Mouse (Mus musculus) MEL (cell line): ENCODE measurements around the gene Slk. TPM values are rescaled to one million over a fixed set of nuclear protein-coding genes. Genes with fewer than 3 reads are reported as not detected.

Experiments used
- DNase-seq: peaks from one replicate; pipeline ENCODE4 v3.0.0; 2011; ENCODE audit warnings: low read depth, low spot score
- H3K27ac ChIP-seq: 2 replicates; pipeline ENCODE4 v1.5.1; 2012; ENCODE audit warnings: low read depth, mild to moderate bottlenecking, control low read depth, low read length, moderate library complexity; ENCODE audit not compliant: control insufficient read depth
- H3K27me3 ChIP-seq, 2 experiments: fragments of 150-350 bp in 1 of 2; sonication (generic) in 1 of 2; 2 replicates each; pipeline ENCODE4 v1.6.1; 2012; ENCODE audit warnings: low read length in 2 of 2, mild to moderate bottlenecking in 2 of 2, improper control_type of control experiment in 1 of 2, moderate library complexity in 1 of 2; ENCODE audit not compliant: insufficient read depth in 2 of 2, control insufficient read depth in 1 of 2
- H3K36me3 ChIP-seq, 2 experiments: 2 replicates each; pipeline ENCODE4 v1.6.1; 2012 to 2014; ENCODE audit warnings: low read length in 2 of 2, improper control_type of control experiment in 1 of 2, inconsistent platforms in 1 of 2, mild to moderate bottlenecking in 1 of 2; ENCODE audit not compliant: insufficient read depth in 2 of 2, control insufficient read depth in 1 of 2
- H3K4me1 ChIP-seq, 2 experiments: fragments of 150-350 bp in 1 of 2; sonication (generic) in 1 of 2; 2 replicates each; pipeline ENCODE4 v1.6.1; 2012; ENCODE audit warnings: low read length in 2 of 2, improper control_type of control experiment in 1 of 2, mild to moderate bottlenecking in 1 of 2; ENCODE audit not compliant: insufficient read depth in 2 of 2, control insufficient read depth in 1 of 2
- H3K4me3 ChIP-seq, 2 experiments: fragments of 150-350 bp in 1 of 2; sonication (generic) in 1 of 2; 2 replicates each; pipeline ENCODE4 v1.5.1; 2012; ENCODE audit warnings: low read depth in 2 of 2, low read length in 2 of 2, mild to moderate bottlenecking in 2 of 2, moderate library complexity in 2 of 2, control low read depth in 1 of 2, improper control_type of control experiment in 1 of 2; ENCODE audit not compliant: control insufficient read depth in 1 of 2, insufficient read depth in 1 of 2
- H3K79me2 ChIP-seq: 2 replicates; pipeline ENCODE4 v1.6.1; 2012; ENCODE audit warnings: mild to moderate bottlenecking, low read length, moderate library complexity; ENCODE audit not compliant: control insufficient read depth, poor library complexity, insufficient read depth
- H3K9ac ChIP-seq: 2 replicates; pipeline ENCODE4 v1.6.1; 2012; ENCODE audit warnings: low read depth, mild to moderate bottlenecking, control low read depth, low read length, moderate library complexity; ENCODE audit not compliant: control insufficient read depth, poor library complexity, severe bottlenecking
- H3K9me3 ChIP-seq: fragments of 150-350 bp; sonication (generic); replicated peaks from 2 replicates; pipeline ENCODE4 v1.6.1; 2012; ENCODE audit warnings: mild to moderate bottlenecking, low read length, improper control_type of control experiment, moderate library complexity; ENCODE audit not compliant: insufficient read depth
- BHLHE40 ChIP-seq: IDR thresholded peaks from 2 replicates; pipeline ENCODE4 v1.6.1; 2012; ENCODE audit warnings: low read depth, mild to moderate bottlenecking, inconsistent platforms, low read length, improper control_type of control experiment, borderline replicate concordance
- CHD2 ChIP-seq: IDR thresholded peaks from 2 replicates; pipeline ENCODE4 v1.6.1; 2011; ENCODE audit warnings: low read length, improper control_type of control experiment
- CTCF ChIP-seq, 3 experiments: IDR thresholded peaks in 2 of 3; conservative IDR thresholded peaks in 1 of 3; 2 replicates each; pipeline ENCODE4 v1.5.1; 2011 to 2012; ENCODE audit warnings: low read length in 3 of 3, low read depth in 2 of 3, mild to moderate bottlenecking in 2 of 3, improper control_type of control experiment in 1 of 3, inconsistent platforms in 1 of 3, mixed read lengths in 1 of 3, moderate library complexity in 1 of 3; ENCODE audit not compliant: control insufficient read depth in 1 of 3, insufficient read depth in 1 of 3, poor library complexity in 1 of 3, severe bottlenecking in 1 of 3
- E2F4 ChIP-seq: IDR thresholded peaks from 2 replicates; pipeline ENCODE4 v1.6.1; 2011; ENCODE audit warnings: low read depth, low read length, improper control_type of control experiment, borderline replicate concordance
- EP300 ChIP-seq, 2 experiments: IDR thresholded peaks; 2 replicates each; pipeline ENCODE4 v1.6.1; 2011; ENCODE audit warnings: improper control_type of control experiment in 2 of 2, low read length in 2 of 2, low read depth in 1 of 2, mild to moderate bottlenecking in 1 of 2
- GABPA ChIP-seq: IDR thresholded peaks from 2 replicates; pipeline ENCODE4 v1.6.1; 2012; ENCODE audit warnings: low read depth, mild to moderate bottlenecking, inconsistent platforms, low read length, improper control_type of control experiment, moderate library complexity
- HCFC1 ChIP-seq: IDR thresholded peaks from 2 replicates; pipeline ENCODE4 v1.6.1; 2012; ENCODE audit warnings: low read depth, mild to moderate bottlenecking, inconsistent platforms, low read length, improper control_type of control experiment, moderate library complexity
- JUND ChIP-seq: IDR thresholded peaks from 2 replicates; pipeline ENCODE4 v1.6.1; 2011; ENCODE audit warnings: low read depth, mild to moderate bottlenecking, improper control_type of control experiment, low read length
- KAT2A ChIP-seq: conservative IDR thresholded peaks from 2 replicates; pipeline ENCODE4 v1.6.1; 2012; ENCODE audit warnings: low read depth, low read length, improper control_type of control experiment, inconsistent platforms
- MAX ChIP-seq: IDR thresholded peaks from 2 replicates; pipeline ENCODE4 v1.6.1; 2011; ENCODE audit warnings: low read length, improper control_type of control experiment
- MAZ ChIP-seq: IDR thresholded peaks from 2 replicates; pipeline ENCODE4 v1.6.1; 2012; ENCODE audit warnings: low read depth, mild to moderate bottlenecking, inconsistent platforms, low read length, improper control_type of control experiment
- MEF2A ChIP-seq: IDR thresholded peaks from 2 replicates; pipeline ENCODE4 v1.6.1; 2014; ENCODE audit warnings: low read depth, mild to moderate bottlenecking, inconsistent platforms, low read length, improper control_type of control experiment; ENCODE audit not compliant: poor library complexity, insufficient replicate concordance, severe bottlenecking; ENCODE audit errors: extremely low read depth
- MYB ChIP-seq: IDR thresholded peaks from 2 replicates; pipeline ENCODE4 v1.6.1; 2011; ENCODE audit warnings: mild to moderate bottlenecking, low read depth, low read length, improper control_type of control experiment
- MYC ChIP-seq: IDR thresholded peaks from 2 replicates; pipeline ENCODE4 v1.6.1; 2011; ENCODE audit warnings: low read depth, mild to moderate bottlenecking, low read length, improper control_type of control experiment, moderate library complexity
- POLR2AphosphoS2 ChIP-seq: IDR thresholded peaks from 2 replicates; pipeline ENCODE4 v1.6.1; 2011; ENCODE audit warnings: low read length, improper control_type of control experiment
- POLR2AphosphoS5 ChIP-seq: IDR thresholded peaks from 2 replicates; pipeline ENCODE4 v1.6.1; 2012; ENCODE audit warnings: low read depth, borderline replicate concordance, mild to moderate bottlenecking, inconsistent platforms, low read length, moderate library complexity, mixed read lengths
- RAD21 ChIP-seq: IDR thresholded peaks from 2 replicates; pipeline ENCODE4 v1.6.1; 2011; ENCODE audit warnings: mild to moderate bottlenecking, low read depth, low read length, improper control_type of control experiment
- SMC3 ChIP-seq: IDR thresholded peaks from 2 replicates; pipeline ENCODE4 v1.6.1; 2011; ENCODE audit warnings: low read depth, low read length, improper control_type of control experiment
- TAL1 ChIP-seq: IDR thresholded peaks from 2 replicates; pipeline ENCODE4 v1.6.1; 2012; ENCODE audit warnings: mild to moderate bottlenecking, inconsistent platforms, low read length, moderate library complexity, mixed read lengths
- USF1 ChIP-seq: IDR thresholded peaks from 2 replicates; pipeline ENCODE4 v1.6.1; 2014; ENCODE audit warnings: low read depth, mild to moderate bottlenecking, inconsistent platforms, low read length, improper control_type of control experiment, moderate library complexity
- USF2 ChIP-seq, 2 experiments: IDR thresholded peaks; 2 replicates each; pipeline ENCODE4 v1.6.1; 2011 to 2012; ENCODE audit warnings: improper control_type of control experiment in 2 of 2, low read length in 2 of 2, borderline replicate concordance in 1 of 2, inconsistent platforms in 1 of 2, low read depth in 1 of 2, mild to moderate bottlenecking in 1 of 2; ENCODE audit not compliant: insufficient read depth in 1 of 2
- ZMIZ1 ChIP-seq: IDR thresholded peaks from 2 replicates; pipeline ENCODE4 v1.6.1; 2012; ENCODE audit warnings: low read depth, mild to moderate bottlenecking, inconsistent platforms, low read length, improper control_type of control experiment, moderate library complexity
- ZNF384 ChIP-seq: IDR thresholded peaks from 2 replicates; pipeline ENCODE4 v1.6.1; 2012; ENCODE audit warnings: low read depth, mild to moderate bottlenecking, inconsistent platforms, low read length, improper control_type of control experiment
- polyA plus RNA-seq, 2 experiments: library from polyadenylated mRNA; stranded (reverse) in 1 of 2; unstranded in 1 of 2; fragments of >175 nt in 1 of 2; fragments of >200 nt in 1 of 2; gene quantifications; 2 replicates each; pipeline versions ENCODE4 v1.2.1 to v1.2.4; 2012; ENCODE audit warnings: low replicate concordance in 2 of 2, low read depth in 1 of 2; ENCODE audit not compliant: insufficient read length in 2 of 2, insufficient read depth in 1 of 2, missing spikeins in 1 of 2
- total RNA-seq: library from RNA; depleted of rRNA; stranded (reverse); fragments of 300-350 nt; gene quantifications from 2 replicates; pipeline ENCODE4 v1.2.3, GENCODE M21; 2012

Slk gene
- total and polyA plus RNA-seq, 3 experiments = 65.0 to 103 (median 88.2) TPM

DNA sequence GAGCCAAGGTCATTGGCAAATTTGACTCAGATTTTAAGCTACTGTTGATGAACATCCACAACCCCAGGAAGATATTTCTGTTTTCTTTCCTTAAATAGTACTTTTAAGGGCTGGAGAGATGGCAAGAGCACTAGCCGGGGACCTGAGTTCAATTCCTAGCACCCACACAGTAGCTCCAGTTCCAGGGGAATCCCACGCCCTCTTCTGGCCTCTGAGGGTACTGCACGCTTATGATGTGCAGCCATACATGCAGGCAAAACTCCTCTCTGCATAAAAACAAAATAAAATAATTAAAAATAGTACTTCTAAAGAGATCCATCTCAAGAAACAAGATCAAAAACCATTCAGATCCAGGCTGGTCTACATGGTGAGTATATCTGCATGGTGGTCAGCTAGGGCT, 47.0 kb upstream of the Slk start:
- DNase-seq = peak; percentile 61
- Histone ChIP-seq H3K27ac (no peak overlapping the region), H3K4me1 (peaks cover 4 to 23% of the 10 kb centered on the region in 2 experiments)
- 0 out of 2 replicates have a peak, but pooled peaks have one; percentile 19 for TF ChIP-seq HCFC1
- TF ChIP-seq POLR2AphosphoS5 = no peak
- no peak for TF ChIP-seq GABPA
- peak; percentile 44; the same call in 1 of the 2 replicates for TF ChIP-seq E2F4
- peak; percentile 54 for TF ChIP-seq SMC3
- peak; percentile 27 for TF ChIP-seq RAD21
- 0 out of 2 replicates have a peak, but pooled peaks have one; percentile 63 for TF ChIP-seq JUND
- TF ChIP-seq CTCF (IDR thresholded peaks at IDR 0.05 in 2 of 3, conservative IDR thresholded peaks at IDR 0.05 in 1 of 3; ENCODE audit: control insufficient read depth in 1 of 3, insufficient read depth in 1 of 3, low read depth in 2 of 3, low read length in 3 of 3, poor library complexity in 1 of 3, severe bottlenecking in 1 of 3) = peak; percentile 61 to 81 (median 71)
- no peak for TF ChIP-seq MEF2A
- 0 out of 2 replicates have a peak, but pooled peaks have one; percentile 17 for TF ChIP-seq MYC
- TF ChIP-seq ZNF384 = peak; percentile 39
- no peak for TF ChIP-seq MYB
- no peak for TF ChIP-seq USF2 (IDR thresholded peaks at IDR 0.05; ENCODE audit: borderline replicate concordance in 1 of 2, insufficient read depth in 1 of 2, low read depth in 1 of 2, low read length in 2 of 2)
- TF ChIP-seq CHD2 = no peak
- TF ChIP-seq, all 39 proteins: peak for 8
- Histone ChIP-seq H3K79me2 (no peaks in the 10 kb centered on the region), H3K9me3 (no peaks in the 10 kb centered on the region), H3K4me3 (no peak overlapping the region), H3K36me3 (peaks cover 0 to 8% of the 10 kb centered on the region in 2 experiments; a peak in 2 of 4 replicates), H3K9ac (no peak overlapping the region), H3K27me3 (no peaks in the 10 kb centered on the region)

DNA sequence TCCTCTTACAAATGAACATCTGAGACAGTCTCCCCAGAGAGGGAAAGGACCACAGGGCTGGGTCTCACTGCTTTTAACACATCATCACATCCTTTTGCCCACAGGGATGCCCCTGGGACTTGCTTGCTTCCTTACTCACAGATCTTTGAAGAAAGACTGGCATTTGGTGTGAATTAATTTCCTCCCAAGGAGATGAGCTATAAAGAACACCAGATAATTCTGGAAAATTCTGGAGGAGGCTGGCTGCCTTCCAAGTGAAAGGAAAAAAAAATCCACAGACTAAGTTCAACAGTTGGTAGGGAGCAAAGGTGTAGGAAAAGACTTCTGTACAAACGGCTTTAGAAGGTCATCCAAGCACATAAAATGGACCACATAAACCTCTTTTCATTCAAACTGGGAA, 45.3 kb upstream of the Slk start:
- Histone ChIP-seq H3K9me3 (no peaks in the 10 kb centered on the region), H3K4me1 (peaks cover 9 to 37% of the 10 kb centered on the region in 2 experiments)

More for the DNA sequence above, 45.3 kb upstream of the Slk start:
- TF ChIP-seq POLR2AphosphoS2 (no peak), TAL1 (no peak), GABPA (no peak), MYB (no peak), CHD2 (no peak), ZMIZ1 (no peak), CTCF (IDR thresholded peaks at IDR 0.05 in 2 of 3, conservative IDR thresholded peaks at IDR 0.05 in 1 of 3; ENCODE audit: control insufficient read depth in 1 of 3, insufficient read depth in 1 of 3, low read depth in 2 of 3, low read length in 3 of 3, poor library complexity in 1 of 3, severe bottlenecking in 1 of 3) (no peak), MAZ (no peak), E2F4 (no peak), EP300 (IDR thresholded peaks at IDR 0.05; ENCODE audit: low read depth in 1 of 2, low read length in 2 of 2) (no peak), ZNF384 (no peak), MYC (no peak), KAT2A (no peak), BHLHE40 (no peak), MAX (no peak), USF1 (no peak)
- Histone ChIP-seq H3K9ac (no peak overlapping the region), H3K4me3 (no peak overlapping the region), H3K27ac (no peak overlapping the region), H3K79me2 (no peaks in the 10 kb centered on the region), H3K27me3 (no peaks in the 10 kb centered on the region), H3K36me3 (peaks cover 0 to 22% of the 10 kb centered on the region in 2 experiments; a peak in 2 of 4 replicates)
- no peak for DNase-seq
